Mouse (Mus musculus) bone marrow macrophage, adult 2 months (primary cell): ENCODE results near the gene Ip6k2. TPM values are rescaled to one million over a fixed set of nuclear protein-coding genes. Genes with fewer than 3 reads are reported as not detected.

Source experiments
- H3K27ac ChIP-seq: 2 replicates; pipeline ENCODE4 v1.5.1; 2012; ENCODE audit warnings: low read depth, low read length; ENCODE audit not compliant: insufficient read depth
- H3K4me1 ChIP-seq: 2 replicates; pipeline ENCODE4 v1.6.1; 2012; ENCODE audit warnings: low read length; ENCODE audit not compliant: control insufficient read depth, insufficient read depth
- H3K4me3 ChIP-seq: 2 replicates; pipeline ENCODE4 v1.5.1; 2012; ENCODE audit warnings: mild to moderate bottlenecking, low read length, moderate library complexity; ENCODE audit not compliant: insufficient read depth
- CTCF ChIP-seq: IDR thresholded peaks from 2 replicates; pipeline ENCODE4 v1.5.1; 2012; ENCODE audit warnings: low read depth, mild to moderate bottlenecking, low read length, moderate library complexity
- POLR2A ChIP-seq: IDR thresholded peaks from 2 replicates; pipeline ENCODE4 v1.6.1; 2012; ENCODE audit warnings: mild to moderate bottlenecking, low read depth, low read length, borderline replicate concordance
- polyA plus RNA-seq: library from polyadenylated mRNA; stranded (reverse); fragments of >200 nt; gene quantifications from 2 replicates; pipeline ENCODE4 v1.2.4, GENCODE M21; 2012; ENCODE audit not compliant: missing spikeins, insufficient read depth, insufficient read length

Ip6k2 gene
- polyA plus RNA-seq, 1 experiment: 37.3 TPM

DNA sequence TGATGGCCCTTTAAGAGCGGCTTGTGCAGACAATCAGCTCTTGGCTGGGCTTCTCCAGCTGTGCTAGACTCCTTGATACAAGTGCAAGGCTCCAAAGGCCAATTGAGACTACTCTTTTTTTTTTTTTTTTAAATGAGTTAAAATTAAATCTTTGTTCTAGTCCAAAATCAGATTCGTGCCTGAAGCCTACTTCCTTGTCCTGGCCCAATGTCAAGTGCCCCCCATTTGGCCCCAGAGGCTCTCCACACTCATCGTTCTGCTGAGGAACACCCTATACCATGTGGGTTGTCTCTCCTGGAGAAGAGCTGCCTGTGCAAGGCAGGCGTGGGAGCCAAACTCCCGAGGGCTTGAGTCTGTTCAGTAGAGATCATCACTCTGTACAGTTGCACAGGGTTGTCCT lies 2.6 kb upstream of the Ip6k2 start:
- no peak for TF ChIP-seq POLR2A
- no peak for TF ChIP-seq CTCF
- no peak overlapping the region for H3K4me3 ChIP-seq
- no peak overlapping the region for H3K27ac ChIP-seq
- peaks cover 9% of the 10 kb centered on the region for H3K4me1 ChIP-seq

- no peak overlapping the region for H3K27ac ChIP-seq
- H3K4me1 ChIP-seq: peaks cover 14% of the 10 kb centered on the region
- H3K4me3 ChIP-seq: no peak overlapping the region
- no peak for TF ChIP-seq CTCF
- TF ChIP-seq POLR2A: no peak
Observed at GRCm38 (mm10) chr9:108781891-108782290, 1.7 kb upstream of the Ip6k2 start.

- peaks cover 14% of the 10 kb centered on the region for H3K4me1 ChIP-seq
- no peak for TF ChIP-seq POLR2A
- TF ChIP-seq CTCF: no peak
- peak overlapping the region; percentile 97 for H3K4me3 ChIP-seq
- no peak overlapping the region for H3K27ac ChIP-seq
Observed at GRCm38 (mm10) chr9:108782836-108783547, 604 bp upstream of the Ip6k2 start.

DNA sequence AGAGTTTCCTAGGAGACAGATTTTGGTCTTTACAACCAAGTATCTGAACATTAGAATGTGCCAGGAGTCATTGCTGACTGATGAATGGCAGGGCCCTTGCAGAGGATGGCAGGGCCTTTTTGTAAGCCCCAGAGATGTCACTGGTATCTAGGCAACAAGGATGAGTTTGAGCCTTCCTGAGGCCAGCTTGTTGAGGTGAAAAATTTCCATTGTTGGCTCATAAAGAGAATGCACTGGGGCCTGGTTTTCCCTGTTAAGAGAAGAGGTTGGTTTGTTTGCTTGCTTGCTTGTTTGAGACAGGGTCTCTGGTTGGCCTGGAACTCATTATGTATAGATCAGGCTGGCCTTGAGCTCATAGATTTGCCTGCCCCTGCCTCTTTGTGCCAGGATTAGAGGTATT lies 1.8 kb downstream of the Ip6k2 start:
- Histone ChIP-seq H3K4me3 (no peak overlapping the region), H3K4me1 (peaks cover 14% of the 10 kb centered on the region), H3K27ac (no peak overlapping the region)
- no peak for TF ChIP-seq POLR2A
- no peak for TF ChIP-seq CTCF

DNA sequence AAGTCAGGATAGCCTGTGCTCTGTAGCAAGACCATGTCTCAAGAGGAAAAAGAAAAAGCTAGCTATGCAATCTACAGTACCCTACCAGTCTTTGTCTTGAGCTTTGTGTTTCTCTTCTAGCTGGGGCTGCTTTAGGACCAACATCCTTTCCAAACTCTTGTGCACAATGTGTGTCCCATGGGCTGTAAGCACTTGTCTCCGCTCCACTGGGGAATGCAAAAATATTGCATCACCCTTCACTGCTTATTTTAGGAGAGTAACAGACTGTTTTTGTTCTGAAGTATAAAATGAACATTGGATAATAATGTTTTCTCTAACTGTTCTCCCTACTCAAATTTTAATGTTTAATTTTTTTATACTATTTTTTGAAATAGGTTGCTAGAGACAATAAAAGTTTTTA lies 2.9 kb downstream of the Ip6k2 start:
- Histone ChIP-seq H3K4me1 (peaks cover 14% of the 10 kb centered on the region), H3K4me3 (no peak overlapping the region), H3K27ac (no peak overlapping the region)
- TF ChIP-seq POLR2A: no peak
- TF ChIP-seq CTCF: no peak

GRCm38 (mm10) chr9:108787080-108787479 lies 3.5 kb downstream of the Ip6k2 start:
- no peak for TF ChIP-seq POLR2A
- no peak for TF ChIP-seq CTCF
- Histone ChIP-seq H3K4me3 (no peak overlapping the region), H3K4me1 (peaks cover 14% of the 10 kb centered on the region), H3K27ac (no peak overlapping the region)

GRCm38 (mm10) chr9:108788713-108789112 lies 5.1 kb downstream of the Ip6k2 start:
- TF ChIP-seq CTCF (no peak), POLR2A (no peak)
- no peak overlapping the region for H3K27ac ChIP-seq
- H3K4me3 ChIP-seq: no peak overlapping the region
- H3K4me1 ChIP-seq: peaks cover 20% of the 10 kb centered on the region

DNA sequence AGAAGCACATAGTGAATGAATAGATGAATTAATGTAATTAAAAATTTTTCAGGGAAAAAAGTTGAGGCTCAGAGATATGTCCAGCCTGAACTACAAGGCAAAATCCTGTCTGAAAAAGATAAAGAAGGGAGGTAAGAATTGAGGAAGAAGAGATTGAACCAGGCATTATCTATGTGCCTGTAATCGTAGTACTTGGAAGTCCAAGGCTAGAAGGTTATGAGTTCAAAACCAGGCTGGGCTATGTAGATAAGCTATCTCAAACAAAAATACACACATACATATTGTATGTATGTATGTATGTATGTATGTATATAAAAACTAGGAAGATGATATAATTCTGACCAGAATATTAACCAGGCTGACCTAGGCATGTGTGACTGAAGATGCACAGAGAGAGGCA lies 8.7 kb downstream of the Ip6k2 start:
- Histone ChIP-seq H3K27ac (no peak overlapping the region), H3K4me1 (peaks cover 14% of the 10 kb centered on the region), H3K4me3 (no peak overlapping the region)
- no peak for TF ChIP-seq POLR2A
- no peak for TF ChIP-seq CTCF

- no peak for TF ChIP-seq CTCF
- no peak for TF ChIP-seq POLR2A
- H3K4me1 ChIP-seq: peaks cover 14% of the 10 kb centered on the region
- no peak overlapping the region for H3K27ac ChIP-seq
- no peak overlapping the region for H3K4me3 ChIP-seq
Observed at GRCm38 (mm10) chr9:108792730-108793129, 9.1 kb downstream of the Ip6k2 start.

DNA sequence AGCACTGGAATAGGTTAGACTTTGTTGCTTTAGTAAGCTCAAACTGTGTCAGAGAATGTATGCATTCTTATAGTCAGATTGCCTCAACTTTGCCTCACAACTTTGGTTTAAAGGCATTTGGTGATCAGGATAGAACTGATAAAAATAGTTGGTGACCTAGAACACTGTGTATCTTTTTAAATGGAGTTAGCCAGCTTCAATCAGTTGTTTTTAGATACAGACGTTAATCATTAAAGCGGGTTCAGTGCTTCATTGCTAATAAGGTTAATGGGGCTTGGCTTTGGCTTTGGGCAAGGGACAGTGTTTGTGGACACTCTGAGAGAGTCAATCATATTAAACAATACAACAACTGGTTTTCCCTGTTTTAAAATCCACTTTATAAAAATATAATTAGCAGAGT lies 11.7 kb downstream of the Ip6k2 start:
- H3K4me1 ChIP-seq: peaks cover 14% of the 10 kb centered on the region
- H3K4me3 ChIP-seq: no peak overlapping the region
- TF ChIP-seq CTCF: no peak
- no peak for TF ChIP-seq POLR2A
- no peak overlapping the region for H3K27ac ChIP-seq

DNA sequence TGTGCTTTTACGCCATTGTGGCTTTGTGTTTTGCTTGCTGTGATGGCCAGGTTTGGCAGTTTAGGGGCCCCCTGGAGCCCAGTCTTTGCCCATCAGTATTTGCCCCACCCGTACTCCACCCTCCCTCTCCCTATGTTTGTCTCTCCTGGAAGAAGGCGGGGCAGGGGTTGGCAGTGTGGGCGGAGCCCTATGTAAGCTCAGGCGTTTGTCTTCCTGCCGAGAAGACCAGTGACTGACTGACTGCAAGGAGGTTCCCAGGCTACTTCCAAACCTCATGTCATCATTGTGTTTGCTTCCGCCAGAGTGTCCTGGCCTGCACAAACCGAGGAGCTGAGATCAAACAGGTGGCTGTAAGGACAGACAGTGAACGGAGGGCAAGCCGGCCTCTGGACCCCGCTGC lies 12.2 kb downstream of the Ip6k2 start:
- Histone ChIP-seq H3K4me3 (no peak overlapping the region), H3K27ac (no peak overlapping the region), H3K4me1 (peaks cover 14% of the 10 kb centered on the region)
- TF ChIP-seq CTCF: no peak
- no peak for TF ChIP-seq POLR2A
